Mouse (Mus musculus): ENCODE results near the gene Angptl6.

GRCm38 (mm10) chr9:20876318-20877117, 3.0 kb downstream of the Angptl6 start:
- TF ChIP-seq CTCF (IDR thresholded peaks at IDR 0.05; ENCODE audit: low read depth): no peak
- TF ChIP-seq EP300 (IDR thresholded peaks at IDR 0.05; ENCODE audit: low read depth): no peak
